Mouse (Mus musculus): Measurements from ENCODE around the gene Dctd. TPM values are rescaled to one million over a fixed set of nuclear protein-coding genes. Genes with fewer than 3 reads are reported as not detected.

The Dctd gene
- polyA plus RNA-seq (2015; fragmentation: Nextera tagmentation; extraction: Ambion mirVana), result 1.5 and 1.9 TPM in 2 replicates

DNA sequence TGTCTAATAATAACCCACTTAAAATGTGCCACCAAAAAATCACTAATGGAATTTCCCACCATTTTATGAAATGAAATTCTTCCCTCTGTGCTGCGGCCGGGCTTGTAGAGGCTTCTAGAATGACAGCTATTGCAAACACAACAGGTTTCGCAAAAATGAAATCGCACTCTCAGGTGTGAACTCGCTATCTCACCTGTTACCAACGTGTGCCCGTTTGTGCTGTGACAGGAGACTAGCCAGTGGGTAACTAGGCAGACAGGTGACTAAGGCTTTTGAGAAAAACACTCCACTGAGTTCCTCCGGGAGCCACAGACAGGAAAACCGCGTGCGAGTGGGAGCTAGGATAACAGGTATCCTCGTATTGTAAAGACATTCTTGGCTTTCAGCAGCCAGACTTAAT, at the start of gene Dctd:
Dctd (plus strand) TSS at position 301 of the 400 bp plus-strand sequence.
- H3K4me2 ChIP-seq (replicated peaks; ENCODE audit: low read depth, low read length), result peak within 1 kb of the TSS; percentile 45; the same call in 1 of the 2 replicates
- TF ChIP-seq CTCF (IDR thresholded peaks at IDR 0.05), result no peak
- TF ChIP-seq EP300 (IDR thresholded peaks at IDR 0.05), result no peak
- WGBS, result 69% methylated on average over 12 of the region's 12 CpGs
- H3K9me3 ChIP-seq (ENCODE audit: low read length), result no peaks in the 10 kb centered on the region
- H3K27ac ChIP-seq (ENCODE audit: low read length), result no peak within 1 kb of the TSS
- ATAC-seq (no peak), DNase-seq (ENCODE audit: low spot score) (no peak)
- H3K9ac ChIP-seq (replicated peaks; ENCODE audit: low read depth), result no peak within 1 kb of the TSS
- no peak within 1 kb of the TSS for H3K4me3 ChIP-seq (ENCODE audit: low read depth, low read length)
- H3K36me3 ChIP-seq (ENCODE audit: insufficient read depth, low read length), result no peaks in the 10 kb centered on the region
- H3K4me1 ChIP-seq (ENCODE audit: insufficient read depth, low read depth, low read length), result no peaks in the 10 kb centered on the region
- no peaks in the 10 kb centered on the region for H3K27me3 ChIP-seq (replicated peaks; ENCODE audit: insufficient read depth, low read length)

GRCm38 (mm10) chr8:48053611-48054010, 45.3 kb upstream of the Dctd start:
- Histone ChIP-seq H3K4me2 (replicated peaks; ENCODE audit: low read depth, low read length) (no peak overlapping the region), H3K9ac (replicated peaks; ENCODE audit: low read depth) (no peak overlapping the region), H3K4me1 (ENCODE audit: insufficient read depth, low read depth, low read length) (no peaks in the 10 kb centered on the region), H3K4me3 (ENCODE audit: low read depth, low read length) (no peak overlapping the region), H3K27me3 (replicated peaks; ENCODE audit: insufficient read depth, low read length) (no peaks in the 10 kb centered on the region), H3K27ac (ENCODE audit: low read length) (no peak overlapping the region), H3K9me3 (ENCODE audit: low read length) (no peaks in the 10 kb centered on the region), H3K36me3 (ENCODE audit: insufficient read depth, low read length) (no peaks in the 10 kb centered on the region)
- no peak for ATAC-seq
- WGBS, result 79% methylated on average over 5 of the region's 5 CpGs
- no peak for DNase-seq (ENCODE audit: low spot score)
- TF ChIP-seq EP300 (IDR thresholded peaks at IDR 0.05), result no peak
- no peak for TF ChIP-seq CTCF (IDR thresholded peaks at IDR 0.05)

GRCm38 (mm10) chr8:48063526-48064072, 35.3 kb upstream of the Dctd start:
- 84% methylated on average over 5 of the region's 5 CpGs for WGBS

DNA sequence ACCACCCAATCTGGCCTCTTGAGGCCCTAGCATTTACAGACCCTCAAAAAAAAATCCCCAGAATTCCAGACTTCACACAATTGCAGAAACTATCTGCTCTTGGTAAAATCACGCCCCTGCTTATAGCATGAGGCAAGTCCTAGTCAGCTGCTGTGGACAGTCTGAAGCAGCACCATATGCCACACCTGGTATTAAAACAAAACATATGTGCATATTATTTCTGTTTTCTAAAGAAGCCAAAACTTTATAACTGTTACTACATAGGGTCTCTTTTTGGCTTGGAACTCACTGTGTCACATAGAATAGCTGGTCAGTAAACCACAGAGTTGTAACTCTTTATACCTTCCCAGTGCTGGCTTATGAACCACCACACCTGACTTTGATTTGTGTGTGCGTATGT, 24.7 kb upstream of the Dctd start:
- ATAC-seq, result no peak
- no peak for DNase-seq (ENCODE audit: low spot score)
- Histone ChIP-seq H3K27ac (ENCODE audit: low read length) (no peak overlapping the region), H3K9ac (replicated peaks; ENCODE audit: low read depth) (no peak overlapping the region), H3K4me1 (ENCODE audit: insufficient read depth, low read depth, low read length) (no peaks in the 10 kb centered on the region), H3K36me3 (ENCODE audit: insufficient read depth, low read length) (no peaks in the 10 kb centered on the region), H3K9me3 (ENCODE audit: low read length) (no peaks in the 10 kb centered on the region), H3K4me2 (replicated peaks; ENCODE audit: low read depth, low read length) (no peak overlapping the region), H3K4me3 (ENCODE audit: low read depth, low read length) (no peak overlapping the region), H3K27me3 (replicated peaks; ENCODE audit: insufficient read depth, low read length) (no peaks in the 10 kb centered on the region)
- TF ChIP-seq EP300 (IDR thresholded peaks at IDR 0.05) (no peak), CTCF (IDR thresholded peaks at IDR 0.05) (no peak)
- WGBS, result 91% methylated on average over 2 of the region's 2 CpGs

More at GRCm38 (mm10) chr8:48063526-48064072, 35.3 kb upstream of the Dctd start:
- H3K36me3 ChIP-seq (ENCODE audit: insufficient read depth, low read length), result no peaks in the 10 kb centered on the region
- H3K27me3 ChIP-seq (replicated peaks; ENCODE audit: insufficient read depth, low read length), result no peaks in the 10 kb centered on the region
- TF ChIP-seq CTCF (IDR thresholded peaks at IDR 0.05), result no peak
- no peak for TF ChIP-seq EP300 (IDR thresholded peaks at IDR 0.05)
- no peak for ATAC-seq
- no peak overlapping the region for H3K27ac ChIP-seq (ENCODE audit: low read length)
- no peak overlapping the region for H3K4me3 ChIP-seq (ENCODE audit: low read depth, low read length)
- DNase-seq (ENCODE audit: low spot score), result no peak
- H3K4me1 ChIP-seq (ENCODE audit: insufficient read depth, low read depth, low read length), result no peaks in the 10 kb centered on the region
- no peak overlapping the region for H3K9ac ChIP-seq (replicated peaks; ENCODE audit: low read depth)
- H3K9me3 ChIP-seq (ENCODE audit: low read length), result no peaks in the 10 kb centered on the region
- no peak overlapping the region for H3K4me2 ChIP-seq (replicated peaks; ENCODE audit: low read depth, low read length)

GRCm38 (mm10) chr8:48082343-48082742, 16.5 kb upstream of the Dctd start:
- Histone ChIP-seq H3K36me3 (ENCODE audit: insufficient read depth, low read length) (no peaks in the 10 kb centered on the region), H3K4me1 (ENCODE audit: insufficient read depth, low read depth, low read length) (no peaks in the 10 kb centered on the region), H3K9ac (replicated peaks; ENCODE audit: low read depth) (no peak overlapping the region), H3K27ac (ENCODE audit: low read length) (no peak overlapping the region), H3K4me2 (replicated peaks; ENCODE audit: low read depth, low read length) (no peak overlapping the region), H3K9me3 (ENCODE audit: low read length) (no peaks in the 10 kb centered on the region), H3K27me3 (replicated peaks; ENCODE audit: insufficient read depth, low read length) (no peaks in the 10 kb centered on the region), H3K4me3 (ENCODE audit: low read depth, low read length) (no peak overlapping the region)
- DNase-seq (ENCODE audit: low spot score) (no peak), ATAC-seq (no peak)
- no peak for TF ChIP-seq CTCF (IDR thresholded peaks at IDR 0.05)
- TF ChIP-seq EP300 (IDR thresholded peaks at IDR 0.05), result no peak
- WGBS, result 62% methylated on average over 10 of the region's 10 CpGs

- TF ChIP-seq CTCF (IDR thresholded peaks at IDR 0.05), result no peak
- TF ChIP-seq EP300 (IDR thresholded peaks at IDR 0.05), result no peak
- H3K4me2 ChIP-seq (replicated peaks; ENCODE audit: low read depth, low read length), result no peak overlapping the region
Measured at GRCm38 (mm10) chr8:48090661-48091060, 8.2 kb upstream of the Dctd start.

GRCm38 (mm10) chr8:48095378-48095777, 3.5 kb upstream of the Dctd start:
- Histone ChIP-seq H3K4me3 (ENCODE audit: low read depth, low read length) (no peak overlapping the region), H3K9ac (replicated peaks; ENCODE audit: low read depth) (no peak overlapping the region), H3K27ac (ENCODE audit: low read length) (no peak overlapping the region), H3K36me3 (ENCODE audit: insufficient read depth, low read length) (no peaks in the 10 kb centered on the region), H3K4me2 (replicated peaks; ENCODE audit: low read depth, low read length) (no peak overlapping the region), H3K4me1 (ENCODE audit: insufficient read depth, low read depth, low read length) (no peaks in the 10 kb centered on the region), H3K9me3 (ENCODE audit: low read length) (no peaks in the 10 kb centered on the region), H3K27me3 (replicated peaks; ENCODE audit: insufficient read depth, low read length) (no peaks in the 10 kb centered on the region)
- ATAC-seq, result no peak
- DNase-seq (ENCODE audit: low spot score), result no peak
- no peak for TF ChIP-seq CTCF (IDR thresholded peaks at IDR 0.05)
- TF ChIP-seq EP300 (IDR thresholded peaks at IDR 0.05), result no peak
- WGBS, result 86% methylated on average over 5 of the region's 5 CpGs

More at GRCm38 (mm10) chr8:48090661-48091060, 8.2 kb upstream of the Dctd start:
- Histone ChIP-seq H3K9ac (replicated peaks; ENCODE audit: low read depth) (no peak overlapping the region), H3K4me1 (ENCODE audit: insufficient read depth, low read depth, low read length) (no peaks in the 10 kb centered on the region), H3K4me3 (ENCODE audit: low read depth, low read length) (no peak overlapping the region), H3K27me3 (replicated peaks; ENCODE audit: insufficient read depth, low read length) (no peaks in the 10 kb centered on the region), H3K36me3 (ENCODE audit: insufficient read depth, low read length) (no peaks in the 10 kb centered on the region), H3K27ac (ENCODE audit: low read length) (no peak overlapping the region), H3K9me3 (ENCODE audit: low read length) (no peaks in the 10 kb centered on the region)
- no peak for DNase-seq (ENCODE audit: low spot score)
- 86% methylated on average over 8 of the region's 8 CpGs for WGBS
- no peak for ATAC-seq
